Mouse (Mus musculus): ENCODE data around the gene Smpd3.
"Not testable (repeated sequence)": the region's sequence is repeated elsewhere in the genome, so short reads cannot be mapped to it uniquely, and the experiment has no call there.

Gene Smpd3

GRCm38 (mm10) chr8:106321434-106321833, 16.4 kb downstream of the Smpd3 start:
- no peak for DNase-seq

- no peak for DNase-seq
These were observed 17.8 kb downstream of the Smpd3 start for GRCm38 (mm10) chr8:106320002-106320401.

GRCm38 (mm10) chr8:106317091-106317490, 20.7 kb downstream of the Smpd3 start:
- no peak for DNase-seq

- no peak for DNase-seq
These were observed 21.3 kb downstream of the Smpd3 start for GRCm38 (mm10) chr8:106316506-106316905.

DNA sequence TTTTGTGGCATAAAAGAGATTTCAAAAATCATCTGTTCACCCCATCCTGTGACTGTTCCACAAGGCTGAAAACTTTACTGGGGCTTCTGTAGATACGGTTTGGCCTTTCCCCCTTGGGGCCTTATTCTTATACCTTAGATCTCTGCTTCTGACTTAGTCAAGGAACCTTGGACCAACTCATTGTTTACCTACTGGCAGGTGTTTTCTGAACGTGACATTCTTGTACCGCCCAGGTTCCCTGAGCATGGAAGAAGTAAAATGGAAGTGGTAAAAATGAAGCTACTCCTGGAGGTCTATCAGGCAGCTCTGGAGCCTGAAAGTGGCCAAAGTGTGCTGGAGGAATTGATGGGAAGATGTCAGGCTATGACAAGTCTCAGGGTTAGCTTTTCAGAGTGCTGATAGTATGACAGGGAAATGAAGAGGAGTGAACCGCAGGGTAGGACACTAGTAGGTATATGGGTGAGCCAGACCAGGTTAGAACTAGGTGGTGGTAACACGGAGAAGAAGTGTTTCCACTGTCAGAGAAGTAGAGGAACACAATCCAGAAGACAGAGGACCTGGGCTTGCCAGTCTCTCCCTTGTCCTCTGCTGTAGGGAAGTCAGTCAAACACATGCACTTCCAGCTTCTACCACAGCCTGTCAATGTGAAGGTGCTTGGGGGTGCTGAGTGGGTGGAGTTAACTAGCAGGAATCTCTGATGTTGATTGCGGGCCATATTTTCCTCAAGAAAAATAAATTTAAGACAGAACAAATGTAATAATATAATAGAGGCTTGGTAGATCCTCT, 22.2 kb downstream of the Smpd3 start:
- no peak for DNase-seq

DNA sequence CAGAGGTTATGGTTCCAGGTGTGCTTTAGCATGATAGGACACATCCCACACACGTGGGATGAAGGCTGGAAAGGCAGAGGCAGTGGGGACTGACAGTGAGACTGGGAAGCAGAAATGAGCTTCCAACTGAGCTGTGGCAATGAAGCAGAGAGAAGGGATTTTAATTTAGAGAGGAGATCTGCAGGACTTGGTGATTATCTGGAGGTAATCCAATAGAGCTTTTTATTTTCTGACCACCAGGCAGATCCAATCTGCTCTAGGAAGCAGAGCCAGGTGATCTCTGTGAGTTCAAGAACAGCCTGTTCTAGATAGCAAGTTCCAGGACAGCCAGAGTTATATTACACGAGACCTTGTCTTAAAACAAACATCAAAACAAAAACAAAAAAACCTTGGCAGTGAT, 24.0 kb downstream of the Smpd3 start:
- DNase-seq, result no peak

GRCm38 (mm10) chr8:106313120-106313737, 24.6 kb downstream of the Smpd3 start:
- DNase-seq, result no peak

- DNase-seq, result no peak
These were observed 25.8 kb downstream of the Smpd3 start for GRCm38 (mm10) chr8:106311967-106312366.

DNA sequence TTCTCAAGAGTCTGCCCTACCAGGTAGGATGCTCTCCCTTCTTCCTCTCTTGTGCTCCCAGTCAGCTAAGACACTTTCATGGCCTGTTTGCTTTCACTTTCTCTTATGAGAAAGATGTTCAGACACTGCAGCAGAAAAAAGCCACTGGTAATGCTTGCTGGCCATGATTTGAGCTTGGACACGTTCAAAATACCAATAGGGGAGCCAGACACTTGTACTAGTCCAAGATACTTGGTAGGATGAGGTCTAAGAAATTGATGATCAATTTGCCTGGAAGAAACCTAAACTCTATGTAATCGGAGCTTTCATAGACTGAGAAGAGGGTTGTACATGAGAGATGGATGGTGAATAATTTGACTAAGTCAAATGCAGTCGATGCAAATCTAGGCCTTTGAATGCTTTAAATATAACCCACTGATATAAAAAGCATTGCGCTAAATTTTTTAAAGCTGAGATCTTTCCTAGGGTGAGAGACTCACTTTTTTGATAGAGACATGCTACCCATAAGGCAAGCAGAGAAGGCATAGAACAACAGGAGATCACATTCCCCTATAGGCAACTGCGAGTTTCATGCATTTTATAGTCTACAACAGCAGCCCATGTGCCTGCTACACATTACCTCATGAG, 27.6 kb downstream of the Smpd3 start:
- DNase-seq, result no peak

DNA sequence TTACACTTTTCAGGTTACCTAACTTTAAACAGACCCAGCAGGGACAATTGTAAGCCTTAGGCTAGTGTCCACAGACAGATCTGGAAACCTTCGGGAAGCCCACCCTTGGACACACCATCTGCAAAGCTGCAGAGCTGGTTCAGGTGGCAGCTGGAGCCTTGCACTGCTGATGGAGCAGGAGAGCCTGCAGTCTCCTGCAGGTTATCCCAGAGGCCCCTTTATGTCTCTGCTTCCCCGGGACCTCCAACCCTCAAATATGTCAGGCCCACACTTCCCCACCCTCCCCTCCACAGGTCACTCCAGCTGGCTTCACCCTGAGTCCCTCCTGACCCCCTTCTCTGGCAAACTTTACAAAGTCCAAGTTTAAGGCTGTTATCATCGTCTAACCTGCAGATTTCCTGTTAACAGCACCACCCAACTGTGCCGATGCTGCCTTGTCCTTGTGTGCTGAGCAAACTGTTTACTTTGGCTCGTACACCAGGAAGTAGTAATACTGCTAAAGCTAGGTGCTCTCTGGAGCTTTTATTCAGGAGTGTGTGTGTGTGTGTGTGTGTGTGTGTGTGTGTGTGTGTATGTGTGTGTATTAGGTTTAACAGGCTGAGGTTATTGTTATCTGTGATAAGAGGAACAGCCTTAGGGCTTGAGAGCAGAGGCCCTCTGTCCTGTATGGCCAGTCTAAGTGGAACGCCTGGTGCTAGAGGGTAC, 29.6 kb downstream of the Smpd3 start:
- DNase-seq, result not testable (repeated sequence)

GRCm38 (mm10) chr8:106307586-106307985, 30.2 kb downstream of the Smpd3 start:
- no peak for DNase-seq

DNA sequence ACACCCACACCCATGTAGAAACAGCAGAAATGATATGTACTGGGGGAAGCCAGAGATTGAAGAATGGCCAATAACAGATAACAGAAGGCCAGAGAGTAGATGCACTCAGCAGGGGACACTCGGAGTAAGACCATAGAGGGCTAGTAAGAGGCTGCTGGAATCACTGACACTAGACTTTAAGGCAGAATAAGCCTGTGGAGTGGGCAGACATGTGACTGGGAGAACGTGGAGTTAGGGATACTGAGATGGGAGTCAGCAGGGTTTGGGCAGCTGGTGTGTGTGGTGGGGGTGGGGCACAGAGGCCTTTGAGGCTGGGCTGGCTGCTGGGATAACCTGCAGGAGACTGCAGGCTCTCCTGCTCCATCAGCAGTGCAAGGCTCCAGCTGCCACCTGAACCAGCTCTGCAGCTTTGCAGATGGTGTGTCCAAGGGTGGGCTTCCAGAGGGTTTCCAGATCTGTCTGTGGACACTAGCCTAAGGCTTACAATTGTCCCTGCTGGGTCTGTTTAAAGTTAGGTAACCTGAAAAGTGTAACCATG, 31.0 kb downstream of the Smpd3 start:
- not testable (repeated sequence) for DNase-seq

DNA sequence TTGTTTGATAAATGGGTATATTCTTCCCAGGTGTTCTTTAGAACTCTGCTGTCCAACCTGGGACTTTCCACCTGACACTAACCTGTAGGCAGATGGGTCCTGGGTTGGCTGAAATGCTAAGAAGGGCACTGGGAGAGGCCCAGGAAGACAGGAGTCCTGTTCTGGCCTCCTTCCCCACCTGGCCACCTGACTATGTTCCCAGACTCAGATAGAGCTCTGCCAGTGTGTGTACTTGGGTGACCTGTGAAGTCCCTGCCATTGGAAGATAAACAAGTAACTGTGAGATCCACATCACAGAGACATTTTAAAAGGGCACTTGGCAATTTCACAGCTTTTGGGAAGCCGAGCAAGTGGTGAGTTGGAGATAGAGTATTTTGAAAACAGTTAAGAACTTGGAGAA, 31.7 kb downstream of the Smpd3 start:
- DNase-seq, result no peak

GRCm38 (mm10) chr8:106305301-106305700, 32.5 kb downstream of the Smpd3 start:
- no peak for DNase-seq

DNA sequence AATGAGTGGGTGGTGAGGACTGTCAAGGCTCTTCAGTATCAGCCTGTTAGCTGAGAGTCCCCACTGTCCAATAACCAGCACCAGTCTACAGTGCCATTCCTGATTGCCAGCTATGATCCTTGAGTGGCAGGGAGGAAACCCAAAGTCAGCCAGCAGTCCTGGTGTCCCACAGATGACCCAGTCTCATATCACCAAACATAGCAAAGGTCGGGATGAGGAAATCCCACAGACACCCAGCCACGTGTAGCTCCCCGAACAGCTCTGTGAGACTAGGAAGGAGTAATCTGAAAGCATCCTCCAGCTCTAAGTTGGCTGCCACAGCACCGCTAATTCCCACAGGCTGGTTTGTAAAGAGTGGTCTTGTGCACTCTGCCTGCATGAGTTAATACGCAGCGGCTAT, 33.5 kb downstream of the Smpd3 start:
- no peak for DNase-seq

DNA sequence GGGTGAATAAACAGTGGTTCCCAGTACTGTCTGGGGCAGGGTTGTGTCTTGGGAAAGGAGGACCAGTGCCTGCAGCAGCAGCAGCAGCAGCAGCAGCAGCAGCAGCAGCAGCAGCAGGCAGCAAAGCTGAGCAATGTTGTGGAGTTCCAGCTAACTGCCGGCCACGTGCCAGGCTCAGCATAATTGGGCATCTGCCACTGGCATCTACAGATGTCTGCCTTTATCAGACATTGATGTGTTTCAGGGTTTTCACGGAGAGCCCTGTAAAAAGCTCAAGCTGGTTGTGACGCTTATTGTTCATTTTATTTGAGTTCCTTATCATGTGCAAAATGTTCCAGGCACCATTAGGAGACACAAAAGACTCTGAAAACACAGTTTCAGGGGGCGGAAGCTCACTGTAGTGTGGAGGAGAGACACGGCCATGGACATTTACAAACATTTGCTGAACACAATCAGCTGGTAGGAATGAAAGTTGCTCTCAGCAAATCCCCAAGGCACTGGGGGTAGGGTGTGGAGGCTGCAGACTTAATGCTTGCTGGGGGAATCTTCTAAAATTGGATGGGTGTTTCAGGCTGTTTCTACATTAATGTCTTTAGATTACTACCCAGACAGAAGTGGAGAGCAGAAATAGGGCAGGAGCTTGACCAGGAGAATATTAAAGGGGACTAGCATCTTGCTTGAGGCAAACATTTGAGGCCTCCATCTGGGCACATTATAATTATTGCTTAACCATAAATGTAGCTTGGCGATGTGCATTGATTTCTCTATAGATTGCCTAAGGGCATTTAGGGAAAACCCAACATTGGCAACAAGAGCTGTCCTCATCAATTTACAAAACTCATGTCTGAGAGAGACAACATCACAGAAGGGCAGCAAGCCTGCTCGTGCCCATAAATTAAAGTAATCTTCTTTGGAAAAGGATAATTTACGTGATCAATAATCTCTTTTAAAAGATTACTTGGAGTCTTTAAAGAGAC, 36.8 kb downstream of the Smpd3 start:
- no peak for DNase-seq

DNA sequence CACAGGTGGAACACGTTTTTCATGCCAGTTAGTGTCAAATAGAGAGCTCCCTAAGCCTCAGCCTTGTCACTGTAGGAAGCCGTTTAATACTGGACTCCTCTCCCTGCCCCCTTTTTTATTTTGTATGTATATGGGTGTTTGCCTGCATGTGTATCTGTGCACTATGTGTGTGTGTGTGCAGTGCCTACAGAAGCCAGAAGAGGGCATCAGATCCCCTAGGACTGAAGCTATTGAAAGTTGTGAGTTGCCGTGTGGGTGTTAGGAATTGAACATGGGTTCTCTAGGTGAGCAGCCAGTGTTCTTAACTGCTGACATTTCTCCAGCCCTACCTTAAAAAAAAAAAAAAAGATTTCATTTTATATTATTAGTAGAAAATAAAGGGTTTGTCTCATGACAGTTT, 38.1 kb downstream of the Smpd3 start:
- DNase-seq, result no peak

- no peak for DNase-seq
These were observed 38.9 kb downstream of the Smpd3 start for GRCm38 (mm10) chr8:106298846-106299245.

DNA sequence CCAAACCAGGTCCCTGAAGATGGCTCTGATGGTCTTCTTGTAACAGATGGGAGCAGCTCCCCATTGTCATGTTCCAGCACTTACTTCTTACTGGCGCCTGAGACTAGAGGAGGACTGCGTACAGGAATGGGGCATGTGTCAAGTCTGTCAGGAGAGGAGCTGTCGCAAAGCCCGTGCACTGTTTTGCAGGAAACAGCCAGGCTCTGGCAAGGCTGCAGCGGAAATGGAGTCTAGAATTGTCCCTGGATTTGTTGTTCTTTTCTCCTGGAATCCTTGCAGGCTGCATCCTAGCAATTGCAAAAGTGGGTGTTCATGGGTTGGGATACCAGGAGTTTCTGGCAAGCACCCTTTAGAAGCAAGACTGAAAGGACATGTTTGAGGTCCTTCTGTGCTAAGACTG, 39.5 kb downstream of the Smpd3 start:
- DNase-seq, result no peak

- DNase-seq, result no peak
These were observed 45.0 kb downstream of the Smpd3 start for GRCm38 (mm10) chr8:106292484-106293396.

DNA sequence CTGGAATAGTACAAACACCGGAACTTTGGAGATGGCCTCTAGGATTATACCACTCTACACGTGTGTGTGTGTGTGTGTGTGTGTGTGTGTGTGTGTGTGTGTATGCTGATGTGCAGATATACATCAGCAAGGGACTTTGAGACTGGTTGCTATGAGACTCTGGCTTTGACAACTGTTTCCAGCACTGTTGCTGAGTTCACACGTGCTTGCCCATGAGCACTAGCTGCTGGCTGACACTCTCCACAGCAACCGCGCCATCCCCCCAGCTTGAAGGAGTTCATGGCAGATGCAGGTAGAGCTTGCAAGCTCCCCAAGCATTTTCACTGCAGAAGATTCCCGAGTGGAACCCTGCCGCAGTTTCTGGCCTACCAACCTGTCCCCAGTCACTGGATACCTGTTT, 48.3 kb downstream of the Smpd3 start:
- no peak for DNase-seq

All from thymus, postnatal 14 days (tissue).